Mouse (Mus musculus): ENCODE results near the gene Mtmr11. TPM values are rescaled to one million over a fixed set of nuclear protein-coding genes. Genes with fewer than 3 reads are reported as not detected.

Gene Mtmr11
- polyA plus RNA-seq, 1 experiment, result 1.1 TPM

DNA sequence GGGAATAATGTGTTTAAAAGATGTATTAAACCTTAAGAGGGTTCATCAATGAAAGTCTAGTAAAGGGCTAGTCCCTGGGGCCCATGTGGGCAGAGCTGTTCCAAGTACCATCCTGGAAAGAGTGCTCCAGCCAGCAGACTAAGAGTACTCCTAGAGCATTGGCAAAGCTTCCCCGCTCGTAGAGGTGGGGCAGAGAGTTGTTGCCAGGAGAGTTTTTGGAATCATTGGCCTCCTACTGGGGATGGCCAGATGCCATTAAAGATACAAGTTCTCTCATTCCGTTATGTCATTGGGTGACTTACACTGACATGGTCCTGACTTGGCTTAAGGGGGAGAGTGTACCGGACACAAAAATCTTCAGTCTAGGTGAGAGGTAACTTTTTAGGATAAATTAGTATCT is 17.7 kb downstream of the Mtmr11 start:
- Histone ChIP-seq H3K27me3 (ENCODE audit: control insufficient read depth, insufficient read depth, low read length) (no peaks in the 10 kb centered on the region), H3K4me3 (ENCODE audit: control insufficient read depth, low read depth, low read length) (no peak overlapping the region), H3K36me3 (ENCODE audit: control insufficient read depth, insufficient read depth, low read length) (peaks cover 8% of the 10 kb centered on the region), H3K4me1 (ENCODE audit: control insufficient read depth, insufficient read depth, low read length) (peaks cover 14% of the 10 kb centered on the region), H3K27ac (ENCODE audit: control insufficient read depth, insufficient read depth, low read depth, low read length) (no peak overlapping the region)
- TF ChIP-seq CTCF (IDR thresholded peaks at IDR 0.05; ENCODE audit: control insufficient read depth, insufficient read depth, insufficient replicate concordance, low read depth, low read length) (no peak), POLR2A (IDR thresholded peaks at IDR 0.05; ENCODE audit: control insufficient read depth, low read depth, low read length) (no peak)

DNA sequence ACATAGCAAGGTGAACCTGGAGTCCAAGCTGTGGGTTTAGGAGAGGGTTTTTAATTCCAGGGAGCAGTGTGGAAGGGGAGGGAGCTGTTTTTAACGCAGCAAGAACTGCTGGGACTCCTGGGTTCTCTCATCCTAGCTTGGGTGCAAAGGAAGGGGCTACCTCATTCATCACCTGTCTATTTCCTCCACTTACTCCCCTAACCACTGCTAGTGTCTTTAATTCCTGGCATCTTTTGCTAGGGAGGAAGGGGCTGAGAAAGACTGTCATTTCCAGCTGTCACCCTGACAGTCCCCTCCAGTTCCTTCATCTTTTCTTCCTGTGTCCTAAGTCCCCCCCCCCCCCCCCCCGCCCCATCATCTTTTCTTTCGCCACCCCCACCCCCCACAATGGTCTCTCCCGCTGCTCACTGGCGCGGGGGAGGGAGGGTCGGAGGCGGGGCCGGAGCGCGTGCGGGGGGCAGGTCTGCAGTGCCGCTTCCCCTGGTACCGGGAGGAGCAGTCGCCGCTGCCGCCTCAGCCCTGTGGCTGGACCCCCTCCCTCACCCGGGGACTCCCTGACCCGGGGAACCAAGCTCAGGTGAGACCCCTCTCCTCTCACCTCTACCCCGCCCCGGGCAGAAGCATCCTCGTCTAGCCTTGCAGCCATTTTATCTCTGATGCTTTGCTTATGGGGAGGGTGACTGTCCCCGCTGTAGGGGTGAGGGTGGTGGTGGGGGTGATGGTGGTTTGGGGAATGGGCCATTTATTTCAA is 19.1 kb downstream of the Mtmr11 start, which contains the start of gene Sv2a:
Gene Sv2a (plus strand): TSS at position 425 of the 751 bp plus-strand sequence.
- H3K27ac ChIP-seq (ENCODE audit: control insufficient read depth, insufficient read depth, low read depth, low read length), result no peak within 1 kb of the TSS
- H3K4me1 ChIP-seq (ENCODE audit: control insufficient read depth, insufficient read depth, low read length), result peaks cover 14% of the 10 kb centered on the region
- no peaks in the 10 kb centered on the region for H3K27me3 ChIP-seq (ENCODE audit: control insufficient read depth, insufficient read depth, low read length)
- TF ChIP-seq CTCF (IDR thresholded peaks at IDR 0.05; ENCODE audit: control insufficient read depth, insufficient read depth, insufficient replicate concordance, low read depth, low read length) (no peak), POLR2A (IDR thresholded peaks at IDR 0.05; ENCODE audit: control insufficient read depth, low read depth, low read length) (no peak)
- H3K4me3 ChIP-seq (ENCODE audit: control insufficient read depth, low read depth, low read length), result peak within 1 kb of the TSS; percentile 79
- peaks cover 4% of the 10 kb centered on the region; the same call in 1 of the 2 replicates for H3K36me3 ChIP-seq (ENCODE audit: control insufficient read depth, insufficient read depth, low read length)

DNA sequence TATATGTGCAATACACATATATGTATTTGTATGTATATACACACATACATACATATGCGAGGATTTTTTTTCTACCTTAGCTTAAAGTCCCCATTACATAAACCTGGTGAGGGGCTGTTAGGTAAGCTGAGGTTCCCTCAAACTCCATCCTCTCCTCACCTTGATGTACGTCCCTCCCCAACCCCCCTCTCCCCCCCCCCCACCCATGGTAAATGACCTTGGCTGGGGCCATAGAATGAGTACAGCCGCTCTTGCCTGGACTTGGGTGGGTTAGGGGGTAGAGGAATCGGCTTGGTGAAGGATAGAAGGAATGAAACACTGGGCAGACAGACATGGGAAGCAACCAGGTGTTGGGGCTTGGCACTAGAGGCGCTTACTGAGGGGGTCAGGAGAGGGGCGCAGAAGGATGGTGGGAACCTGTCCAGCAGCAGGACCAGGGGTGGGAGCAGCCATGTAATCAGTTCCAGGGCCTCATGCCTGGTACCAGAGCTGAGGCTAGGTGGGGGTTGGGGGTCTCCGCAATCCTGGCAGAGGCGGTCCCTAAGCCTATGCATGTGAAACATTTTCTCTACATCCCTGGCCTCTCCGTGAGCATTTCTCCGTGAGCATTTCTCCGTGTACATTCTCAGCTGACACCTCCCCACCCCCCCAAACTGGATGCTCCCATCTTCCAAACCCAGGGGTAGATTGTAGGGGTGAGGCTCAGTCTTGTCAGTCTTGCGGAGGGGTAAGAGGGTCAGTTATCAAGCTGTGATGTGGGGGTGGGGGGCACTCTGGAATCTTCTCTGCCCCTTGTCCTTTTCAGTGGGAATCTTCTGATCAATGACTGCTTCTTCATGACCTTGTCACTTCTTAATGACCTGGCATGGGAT is 19.9 kb downstream of the Mtmr11 start:
- no peak overlapping the region for H3K27ac ChIP-seq (ENCODE audit: control insufficient read depth, insufficient read depth, low read depth, low read length)
- peaks cover 14% of the 10 kb centered on the region for H3K4me1 ChIP-seq (ENCODE audit: control insufficient read depth, insufficient read depth, low read length)
- no peaks in the 10 kb centered on the region for H3K27me3 ChIP-seq (ENCODE audit: control insufficient read depth, insufficient read depth, low read length)
- no peak overlapping the region for H3K4me3 ChIP-seq (ENCODE audit: control insufficient read depth, low read depth, low read length)
- peaks cover 2% of the 10 kb centered on the region; the same call in 1 of the 2 replicates for H3K36me3 ChIP-seq (ENCODE audit: control insufficient read depth, insufficient read depth, low read length)
- TF ChIP-seq POLR2A (IDR thresholded peaks at IDR 0.05; ENCODE audit: control insufficient read depth, low read depth, low read length) (no peak), CTCF (IDR thresholded peaks at IDR 0.05; ENCODE audit: control insufficient read depth, insufficient read depth, insufficient replicate concordance, low read depth, low read length) (no peak)

DNA sequence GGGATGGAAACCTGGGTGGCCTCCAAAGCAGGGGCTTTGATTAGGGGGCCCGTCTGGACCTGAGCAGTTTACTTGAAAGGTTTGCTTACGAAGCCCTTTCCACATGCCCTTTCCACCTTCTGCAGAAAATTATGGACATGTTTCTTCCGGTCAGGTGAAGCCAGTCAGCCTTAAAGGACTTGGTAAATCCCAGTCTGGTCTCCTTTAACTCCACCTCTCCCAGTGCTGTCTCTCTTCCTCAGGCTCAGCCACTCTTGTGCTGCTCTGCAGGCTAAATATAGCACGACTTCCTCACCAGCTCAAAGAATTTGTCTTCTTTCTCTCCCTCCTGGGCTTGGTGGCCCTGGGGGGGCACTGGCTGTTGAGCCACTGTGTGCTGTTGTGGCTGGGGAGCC is 20.6 kb downstream of the Mtmr11 start:
- Histone ChIP-seq H3K4me1 (ENCODE audit: control insufficient read depth, insufficient read depth, low read length) (peaks cover 14% of the 10 kb centered on the region), H3K36me3 (ENCODE audit: control insufficient read depth, insufficient read depth, low read length) (peaks cover 2% of the 10 kb centered on the region; the same call in 1 of the 2 replicates), H3K4me3 (ENCODE audit: control insufficient read depth, low read depth, low read length) (no peak overlapping the region), H3K27me3 (ENCODE audit: control insufficient read depth, insufficient read depth, low read length) (no peaks in the 10 kb centered on the region), H3K27ac (ENCODE audit: control insufficient read depth, insufficient read depth, low read depth, low read length) (no peak overlapping the region)
- TF ChIP-seq CTCF (IDR thresholded peaks at IDR 0.05; ENCODE audit: control insufficient read depth, insufficient read depth, insufficient replicate concordance, low read depth, low read length) (no peak), POLR2A (IDR thresholded peaks at IDR 0.05; ENCODE audit: control insufficient read depth, low read depth, low read length) (no peak)

DNA sequence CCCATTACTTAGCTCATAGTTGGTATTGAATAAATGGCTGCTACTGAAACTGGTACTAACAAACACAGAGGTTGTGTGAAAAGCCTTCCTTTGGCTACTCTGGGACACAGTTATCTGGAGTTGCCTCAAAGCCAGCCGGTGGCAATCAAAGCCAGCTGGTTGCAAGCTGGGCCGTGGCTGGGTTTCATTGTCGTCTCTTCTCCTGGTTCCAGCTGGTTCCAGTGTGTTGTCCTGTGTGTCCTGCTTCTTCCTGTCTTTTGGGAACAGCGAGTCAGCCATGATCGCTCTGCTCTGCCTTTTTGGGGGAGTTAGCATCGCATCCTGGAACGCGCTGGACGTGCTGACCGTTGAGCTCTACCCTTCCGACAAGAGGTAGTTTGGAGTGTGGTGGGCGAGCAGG is 31.2 kb downstream of the Mtmr11 start:
- H3K27me3 ChIP-seq (ENCODE audit: control insufficient read depth, insufficient read depth, low read length), result no peaks in the 10 kb centered on the region
- H3K4me1 ChIP-seq (ENCODE audit: control insufficient read depth, insufficient read depth, low read length), result peaks cover 17% of the 10 kb centered on the region
- H3K27ac ChIP-seq (ENCODE audit: control insufficient read depth, insufficient read depth, low read depth, low read length), result no peak overlapping the region
- no peaks in the 10 kb centered on the region for H3K36me3 ChIP-seq (ENCODE audit: control insufficient read depth, insufficient read depth, low read length)
- H3K4me3 ChIP-seq (ENCODE audit: control insufficient read depth, low read depth, low read length), result no peak overlapping the region
- TF ChIP-seq POLR2A (IDR thresholded peaks at IDR 0.05; ENCODE audit: control insufficient read depth, low read depth, low read length) (no peak), CTCF (IDR thresholded peaks at IDR 0.05; ENCODE audit: control insufficient read depth, insufficient read depth, insufficient replicate concordance, low read depth, low read length) (no peak)

DNA sequence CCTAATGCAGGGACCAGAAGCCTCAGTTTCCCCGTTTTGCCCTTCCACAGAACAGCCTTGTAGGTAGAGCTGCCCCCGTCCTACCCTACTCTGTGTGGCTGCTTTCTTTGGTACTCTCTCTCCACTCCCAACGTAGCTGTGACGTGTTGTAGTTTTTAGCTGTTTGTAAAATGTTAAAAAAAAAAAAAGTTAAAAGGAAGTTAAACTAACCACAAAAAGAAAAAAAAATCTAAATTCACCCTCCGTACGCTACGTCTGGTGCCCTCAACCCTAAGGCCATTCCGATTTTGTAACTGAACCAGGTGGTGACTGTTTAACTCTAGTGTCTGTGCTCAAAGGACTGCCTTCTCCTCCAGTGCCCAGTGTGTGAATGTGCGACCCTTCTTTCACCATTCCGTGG is 33.2 kb downstream of the Mtmr11 start:
- TF ChIP-seq CTCF (IDR thresholded peaks at IDR 0.05; ENCODE audit: control insufficient read depth, insufficient read depth, insufficient replicate concordance, low read depth, low read length) (no peak), POLR2A (IDR thresholded peaks at IDR 0.05; ENCODE audit: control insufficient read depth, low read depth, low read length) (no peak)
- no peaks in the 10 kb centered on the region for H3K27me3 ChIP-seq (ENCODE audit: control insufficient read depth, insufficient read depth, low read length)
- no peak overlapping the region for H3K4me3 ChIP-seq (ENCODE audit: control insufficient read depth, low read depth, low read length)
- H3K4me1 ChIP-seq (ENCODE audit: control insufficient read depth, insufficient read depth, low read length), result peaks cover 26% of the 10 kb centered on the region
- no peaks in the 10 kb centered on the region for H3K36me3 ChIP-seq (ENCODE audit: control insufficient read depth, insufficient read depth, low read length)
- H3K27ac ChIP-seq (ENCODE audit: control insufficient read depth, insufficient read depth, low read depth, low read length), result no peak overlapping the region

All from testis, adult 2 months (tissue).